Mouse (Mus musculus) midbrain, embryonic 16.5 days (tissue): ENCODE measurements around the gene Efr3b. TPM values are rescaled to one million over a fixed set of nuclear protein-coding genes. Genes with fewer than 3 reads are reported as not detected.
A peak's percentile ranks its signal among the peaks of the same experiment; 100 is the strongest.

ENCODE experiments used
- ATAC-seq: fragments of 200-750 bp; cut with Nextera tagmentation; 2 replicates; pipeline ENCODE4 v1.8.0; 2017; ENCODE audit warnings: moderate TSS enrichment
- H3K27ac ChIP-seq: fragments of 300-500 bp; sonication (generic); 2 replicates; pipeline ENCODE4 v1.5.1; 2014; ENCODE audit warnings: mild to moderate bottlenecking, low read length, mixed read lengths
- H3K27me3 ChIP-seq: fragments of 300-500 bp; sonication (generic); 2 replicates; pipeline ENCODE4 v1.6.1; 2014; ENCODE audit warnings: low read depth, low read length, mixed read lengths; ENCODE audit not compliant: control insufficient read depth, insufficient read depth
- H3K36me3 ChIP-seq: fragments of 300-500 bp; sonication (generic); 2 replicates; pipeline ENCODE4 v1.6.1; 2014; ENCODE audit warnings: mild to moderate bottlenecking, low read length, moderate library complexity, mixed read lengths; ENCODE audit not compliant: control insufficient read depth, insufficient read depth
- H3K4me1 ChIP-seq: fragments of 300-500 bp; sonication (generic); 2 replicates; pipeline ENCODE4 v1.6.1; 2014; ENCODE audit warnings: mild to moderate bottlenecking, low read length, mixed read lengths; ENCODE audit not compliant: control insufficient read depth, insufficient read depth
- H3K4me2 ChIP-seq: fragments of 300-500 bp; sonication (generic); 2 replicates; pipeline ENCODE4 v1.6.1; 2014; ENCODE audit warnings: mild to moderate bottlenecking, low read length, mixed read lengths
- H3K4me3 ChIP-seq: fragments of 300-500 bp; sonication (generic); 2 replicates; pipeline ENCODE4 v1.5.1; 2014; ENCODE audit warnings: low read depth, mild to moderate bottlenecking, low read length, moderate library complexity, mixed read lengths
- H3K9ac ChIP-seq: fragments of 300-500 bp; sonication (generic); 2 replicates; pipeline ENCODE4 v1.6.1; 2014; ENCODE audit warnings: low read depth, low read length, mixed read lengths
- H3K9me3 ChIP-seq: fragments of 300-500 bp; sonication (generic); replicated peaks from 2 replicates; pipeline ENCODE4 v1.6.1; 2014; ENCODE audit warnings: mild to moderate bottlenecking, low read length, mixed read lengths; ENCODE audit not compliant: control insufficient read depth, poor library complexity, severe bottlenecking
- WGBS: fragments of 180-500 bp; shearing (Covaris S2); extraction: QIAGEN DNeasy Blood & Tissue Kit; methylation state at CpG from one replicate; pipeline ENCODE4 v1.1.7; 2014; 5-methylcytosine and 5-hydroxymethylcytosine counted together
- polyA plus RNA-seq: library from polyadenylated mRNA; unstranded; fragments of >200 nt; fragmentation: Nextera tagmentation; extraction: Ambion mirVana; gene quantifications from 2 replicates; pipeline ENCODE4 v1.2.1, GENCODE M21; 2015

Efr3b gene
- polyA plus RNA-seq, 1 experiment from 2014 or later, result 48.4 TPM

DNA sequence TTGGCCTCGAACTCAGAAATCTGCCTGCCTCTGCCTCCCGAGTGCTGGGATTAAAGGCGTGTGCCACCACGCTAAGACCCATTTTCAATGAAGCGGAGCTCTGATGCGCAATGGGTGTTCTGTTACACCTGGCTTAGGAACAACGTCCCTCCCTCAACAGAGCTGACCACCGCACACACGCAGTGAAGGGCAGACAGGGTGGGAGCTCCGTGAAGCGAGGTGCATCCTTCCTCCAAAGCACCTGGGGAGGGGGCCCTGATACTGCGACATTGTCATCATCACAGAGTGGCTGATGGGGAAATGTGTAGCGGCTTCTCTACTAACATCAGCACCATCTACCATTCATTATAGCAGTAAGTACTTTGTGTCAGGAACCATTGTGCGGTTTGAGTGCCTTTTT is 15.2 kb downstream of the Efr3b start:
- Histone ChIP-seq H3K9ac (no peak overlapping the region), H3K4me3 (no peak overlapping the region), H3K9me3 (no peaks in the 10 kb centered on the region), H3K4me1 (0 out of 2 replicates have a peak, but pooled peaks cover 4% of the 10 kb centered on the region), H3K27ac (no peak overlapping the region), H3K27me3 (no peaks in the 10 kb centered on the region), H3K36me3 (no peaks in the 10 kb centered on the region), H3K4me2 (no peak overlapping the region)
- no peak for ATAC-seq
- 94% methylated on average over 14 of the region's 14 CpGs for WGBS

DNA sequence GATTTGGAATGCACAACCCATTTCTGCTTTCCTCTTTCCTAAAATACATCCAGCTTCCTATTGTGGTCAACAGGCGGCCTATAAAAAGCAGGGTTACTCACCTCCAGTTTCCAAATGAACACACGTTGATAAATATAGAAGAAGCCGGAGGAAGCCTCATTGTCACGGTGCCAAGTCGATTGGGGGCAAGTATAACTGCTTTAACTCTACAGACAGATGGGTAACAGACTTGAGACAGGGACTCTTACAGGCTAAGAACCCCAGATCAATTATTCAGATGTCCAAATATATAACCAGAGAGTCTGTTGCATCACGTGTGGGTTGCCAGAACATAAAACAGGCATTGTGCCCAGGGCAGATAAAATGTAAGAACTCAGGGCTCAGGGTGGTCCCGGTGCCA is 15.9 kb downstream of the Efr3b start:
- H3K36me3 ChIP-seq, result no peaks in the 10 kb centered on the region
- H3K4me1 ChIP-seq, result 0 out of 2 replicates have a peak, but pooled peaks cover 4% of the 10 kb centered on the region
- no peak overlapping the region for H3K4me2 ChIP-seq
- ATAC-seq, result no peak
- no peak overlapping the region for H3K27ac ChIP-seq
- H3K9me3 ChIP-seq, result no peaks in the 10 kb centered on the region
- no peak overlapping the region for H3K4me3 ChIP-seq
- 85% methylated on average over 7 of the region's 7 CpGs for WGBS
- no peaks in the 10 kb centered on the region for H3K27me3 ChIP-seq
- H3K9ac ChIP-seq, result no peak overlapping the region

DNA sequence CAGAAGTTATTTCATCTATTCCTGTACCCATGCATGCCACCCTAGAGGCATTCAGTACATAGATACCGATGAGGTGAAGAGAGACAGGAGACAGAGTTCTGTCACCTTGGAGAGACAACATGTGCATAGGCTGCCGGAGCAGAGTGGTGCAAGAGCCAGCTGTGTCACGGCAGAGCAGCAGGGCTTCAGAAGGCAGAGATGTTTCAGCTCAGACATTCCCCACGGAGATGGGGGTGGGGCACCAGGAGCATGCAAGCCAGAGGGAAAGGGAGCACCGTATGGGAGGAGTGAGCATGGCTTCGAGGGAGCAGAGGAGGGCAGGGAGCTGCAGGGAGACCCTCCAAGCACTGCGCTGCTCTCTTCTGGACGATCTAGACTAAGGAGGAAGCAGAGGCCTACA is 18.2 kb downstream of the Efr3b start:
- 46% methylated on average over 8 of the region's 8 CpGs for WGBS
- Histone ChIP-seq H3K9me3 (no peaks in the 10 kb centered on the region), H3K4me1 (0 out of 2 replicates have a peak, but pooled peaks cover 4% of the 10 kb centered on the region), H3K27me3 (no peaks in the 10 kb centered on the region), H3K9ac (no peak overlapping the region), H3K4me3 (no peak overlapping the region), H3K36me3 (no peaks in the 10 kb centered on the region), H3K27ac (no peak overlapping the region), H3K4me2 (no peak overlapping the region)
- ATAC-seq, result no peak

DNA sequence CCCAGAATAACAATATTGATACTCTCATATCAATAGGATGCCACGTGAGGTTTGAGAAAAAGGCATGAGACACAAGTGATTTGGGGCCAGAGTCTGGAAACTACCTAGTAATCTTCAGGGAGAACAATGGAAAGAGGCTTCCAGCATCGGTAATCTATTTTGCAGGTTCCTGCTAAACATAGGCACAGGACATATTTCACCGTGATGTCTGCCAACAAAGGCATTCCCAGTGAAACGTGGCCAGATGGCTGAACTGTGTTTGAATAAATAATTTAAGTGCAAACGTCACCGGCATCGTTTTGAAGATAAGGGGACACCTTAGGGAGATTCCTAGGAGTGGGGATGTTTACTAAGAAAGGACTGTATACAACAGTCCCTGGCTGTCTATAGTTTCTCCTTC is 22.4 kb downstream of the Efr3b start:
- Histone ChIP-seq H3K4me2 (no peak overlapping the region), H3K9me3 (no peaks in the 10 kb centered on the region), H3K27ac (no peak overlapping the region), H3K4me1 (0 out of 2 replicates have a peak, but pooled peaks cover 4% of the 10 kb centered on the region), H3K36me3 (no peaks in the 10 kb centered on the region), H3K9ac (no peak overlapping the region), H3K27me3 (no peaks in the 10 kb centered on the region), H3K4me3 (no peak overlapping the region)
- WGBS, result 43% methylated on average over 7 of the region's 7 CpGs
- ATAC-seq, result no peak

DNA sequence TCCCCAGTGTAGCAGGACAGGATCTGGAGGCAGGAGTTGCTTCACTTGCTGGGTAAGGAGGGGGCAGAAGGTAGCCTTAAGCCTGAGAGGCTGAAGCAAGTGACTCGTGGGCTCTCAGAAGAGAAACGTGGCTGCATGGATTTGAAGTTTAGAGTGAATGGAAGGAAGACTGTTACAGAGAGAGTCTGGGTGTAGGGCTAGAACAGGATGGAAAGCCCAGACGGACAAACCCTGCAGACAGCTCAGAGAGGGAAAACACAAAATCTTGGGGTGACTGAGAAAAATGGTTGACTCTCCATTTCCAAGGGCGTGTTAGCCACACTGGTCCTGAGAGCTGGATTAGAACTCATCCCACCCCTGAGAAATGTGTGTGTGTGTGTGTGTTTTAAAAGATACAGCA is 23.0 kb downstream of the Efr3b start:
- no peak for ATAC-seq
- no peak overlapping the region for H3K9ac ChIP-seq
- no peaks in the 10 kb centered on the region for H3K27me3 ChIP-seq
- H3K4me2 ChIP-seq, result no peak overlapping the region
- 81% methylated on average over 4 of the region's 4 CpGs for WGBS
- no peaks in the 10 kb centered on the region for H3K36me3 ChIP-seq
- H3K9me3 ChIP-seq, result no peaks in the 10 kb centered on the region
- no peak overlapping the region for H3K27ac ChIP-seq
- H3K4me3 ChIP-seq, result no peak overlapping the region
- H3K4me1 ChIP-seq, result 0 out of 2 replicates have a peak, but pooled peaks cover 4% of the 10 kb centered on the region

DNA sequence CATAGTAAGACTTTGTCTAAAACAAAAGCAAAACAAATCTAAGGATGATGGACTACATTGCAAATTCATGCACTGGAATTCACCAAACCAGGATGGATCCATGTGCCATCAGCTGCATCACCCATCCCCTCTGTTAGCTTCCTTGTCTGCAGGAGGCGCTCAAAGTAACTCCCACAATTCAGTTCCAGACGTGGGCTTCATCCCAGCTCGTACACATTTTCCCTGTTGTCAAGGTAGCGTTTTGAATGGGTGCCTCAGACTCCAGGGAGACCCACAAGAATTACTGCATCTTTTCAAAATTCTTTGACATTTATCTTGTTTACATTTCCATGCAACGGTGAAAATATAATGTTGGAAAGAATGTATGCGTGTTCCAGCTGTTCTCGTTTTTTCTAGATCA is 23.5 kb downstream of the Efr3b start:
- ATAC-seq, result no peak
- no peaks in the 10 kb centered on the region for H3K9me3 ChIP-seq
- H3K27me3 ChIP-seq, result no peaks in the 10 kb centered on the region
- 0 out of 2 replicates have a peak, but pooled peaks cover 1% of the 10 kb centered on the region for H3K4me1 ChIP-seq
- H3K4me3 ChIP-seq, result no peak overlapping the region
- H3K27ac ChIP-seq, result no peak overlapping the region
- no peak overlapping the region for H3K9ac ChIP-seq
- WGBS, result 70% methylated on average over 7 of the region's 7 CpGs
- no peaks in the 10 kb centered on the region for H3K36me3 ChIP-seq
- H3K4me2 ChIP-seq, result no peak overlapping the region

DNA sequence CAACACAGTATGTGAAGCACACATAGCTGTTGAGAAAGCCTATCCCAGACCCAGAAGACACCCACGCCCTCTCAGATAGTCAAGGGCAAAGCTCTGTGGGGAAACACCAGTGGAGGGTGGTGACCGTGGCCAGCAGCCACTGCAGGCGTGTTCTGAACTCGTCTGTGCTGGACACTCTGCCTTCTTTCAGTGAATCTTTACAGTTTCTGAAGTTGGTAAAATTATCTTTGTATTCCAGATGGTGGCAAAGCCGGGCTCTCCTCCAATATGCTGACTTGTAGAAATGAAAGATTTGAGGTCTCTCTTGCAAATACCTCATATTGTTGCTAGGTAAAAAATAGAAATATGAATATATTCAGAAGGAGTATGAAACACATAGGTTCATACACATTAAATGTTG is 27.0 kb downstream of the Efr3b start:
- H3K4me1 ChIP-seq, result peaks cover 18% of the 10 kb centered on the region
- H3K27me3 ChIP-seq, result no peaks in the 10 kb centered on the region
- H3K4me3 ChIP-seq, result no peak overlapping the region
- no peak overlapping the region for H3K4me2 ChIP-seq
- 89% methylated on average over 5 of the region's 5 CpGs for WGBS
- no peak overlapping the region for H3K27ac ChIP-seq
- ATAC-seq, result no peak
- no peak overlapping the region for H3K9ac ChIP-seq
- H3K9me3 ChIP-seq, result no peaks in the 10 kb centered on the region
- no peaks in the 10 kb centered on the region for H3K36me3 ChIP-seq

DNA sequence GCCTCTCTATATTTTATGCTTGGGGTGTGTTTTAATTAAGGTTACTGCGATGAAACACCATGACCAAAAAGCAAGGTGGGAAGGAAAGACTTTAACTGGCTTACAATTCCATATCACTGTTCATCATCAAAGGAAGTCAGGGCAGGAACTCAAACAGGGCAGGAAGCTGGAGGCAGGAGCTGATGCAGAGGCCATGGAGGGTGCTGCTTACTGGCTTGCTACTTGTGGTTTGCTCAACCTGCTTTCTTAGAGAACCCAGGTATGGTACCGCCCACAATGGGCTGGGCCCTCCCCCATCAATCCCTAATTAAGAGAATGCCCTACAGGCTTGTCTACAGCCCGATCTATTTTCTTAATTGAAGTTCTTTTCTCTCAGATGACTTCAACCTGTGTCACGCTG is 27.4 kb downstream of the Efr3b start:
- Histone ChIP-seq H3K4me2 (no peak overlapping the region), H3K4me1 (peaks cover 22% of the 10 kb centered on the region), H3K4me3 (no peak overlapping the region), H3K27me3 (no peaks in the 10 kb centered on the region), H3K27ac (no peak overlapping the region), H3K36me3 (no peaks in the 10 kb centered on the region), H3K9me3 (no peaks in the 10 kb centered on the region), H3K9ac (no peak overlapping the region)
- WGBS, result 87% methylated on average over 4 of the region's 4 CpGs
- no peak for ATAC-seq

DNA sequence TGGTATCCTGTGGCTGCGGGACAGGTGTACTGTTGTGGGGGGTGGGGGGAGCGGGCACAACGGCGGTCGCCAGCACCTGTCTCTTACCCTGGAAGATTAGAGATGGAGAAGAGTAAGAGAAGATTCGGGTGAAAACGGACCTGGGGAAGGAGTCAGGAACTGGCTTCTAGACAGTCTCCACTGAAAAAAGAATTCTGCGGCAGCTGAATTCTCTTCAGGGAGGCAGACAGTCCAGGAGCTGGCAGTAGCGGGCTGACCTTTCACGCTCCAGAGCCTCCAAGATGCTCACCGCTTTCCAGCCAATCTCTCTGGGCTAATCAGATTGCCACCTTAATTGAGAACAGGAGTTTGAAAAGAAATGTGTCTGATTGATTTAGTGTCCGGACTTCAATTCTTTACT is 30.0 kb downstream of the Efr3b start:
- Histone ChIP-seq H3K4me2 (no peak overlapping the region), H3K27me3 (no peaks in the 10 kb centered on the region), H3K9me3 (no peaks in the 10 kb centered on the region), H3K4me3 (no peak overlapping the region), H3K36me3 (no peaks in the 10 kb centered on the region), H3K9ac (no peak overlapping the region), H3K27ac (peak overlapping the region; percentile 58; the same call in 1 of the 2 replicates), H3K4me1 (peaks cover 25% of the 10 kb centered on the region)
- WGBS, result 37% methylated on average over 12 of the region's 12 CpGs
- ATAC-seq, result 0 out of 2 replicates have a peak, but pooled peaks have one; percentile 30
